Mouse (Mus musculus) heart, adult 10 weeks (tissue): ENCODE data around the gene Ttc25. TPM values are rescaled to one million over a fixed set of nuclear protein-coding genes. Genes with fewer than 3 reads are reported as not detected.

ENCODE experiments used
- polyA plus RNA-seq: library from polyadenylated mRNA; stranded (reverse); fragments of 350-450 nt; fragmentation: Illumina TruSeq; extraction: RNeasy Lipid Tissue Mini Kit (QIAGEN cat#74804); gene quantifications from one replicate; pipeline ENCODE4 v1.2.3, GENCODE M21; 2014; ENCODE audit warnings: low read depth, low replicate concordance

Ttc25 gene
- 0.29 TPM for polyA plus RNA-seq

GRCm38 (mm10) chr11:100544832-100545745 is at the start of gene Ttc25:
Gene Ttc25, plus strand, starts transcription at chr11:100545607.

GRCm38 (mm10) chr11:100527458-100528374 is 17.7 kb upstream of the Ttc25 start, which contains the start of gene Acly:
Gene Acly, minus strand, starts transcription at chr11:100528000.

DNA sequence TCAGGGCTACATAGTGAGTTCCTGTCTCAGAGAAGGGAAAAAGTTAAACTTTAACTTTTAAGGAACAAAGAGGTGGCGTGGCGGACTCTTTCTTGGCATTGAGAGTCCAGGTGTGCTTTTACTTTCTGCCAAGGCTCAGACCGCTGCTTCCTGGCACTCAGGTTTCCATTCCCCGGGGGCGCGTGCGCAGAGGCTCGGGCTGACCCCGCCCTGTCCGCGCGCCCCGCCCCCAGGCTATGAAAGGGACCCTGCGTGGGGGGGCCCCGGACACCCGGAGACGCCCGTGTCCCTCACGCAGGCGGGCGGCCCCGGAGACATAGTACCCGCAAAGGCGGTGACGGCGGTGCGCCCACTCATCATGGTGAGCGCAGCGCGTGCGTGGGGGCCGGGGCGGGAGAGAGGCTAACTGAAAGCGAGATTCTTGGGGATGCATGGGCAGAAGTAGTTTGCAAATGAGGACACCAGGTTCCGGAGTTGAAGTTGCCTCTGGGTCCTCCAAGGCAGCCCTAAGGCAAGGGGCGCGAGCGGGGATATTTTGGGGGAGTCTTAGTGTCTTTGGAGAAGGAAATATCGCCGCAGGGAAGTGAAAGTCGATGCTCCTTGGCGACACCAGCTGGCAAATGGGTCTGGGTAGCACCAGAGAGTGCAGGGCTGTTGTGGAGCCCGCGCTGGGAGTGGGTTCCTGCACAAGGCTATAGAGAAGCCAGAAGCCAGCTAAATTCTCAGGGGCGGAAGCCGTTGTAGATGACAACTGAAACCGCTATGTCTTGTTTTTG is 29.5 kb downstream of the Ttc25 start, which contains the start of gene Cnp:
TSS of gene Cnp (plus strand) at position 197 of the 776 bp plus-strand sequence.

GRCm38 (mm10) chr11:100618761-100619484 is 73.5 kb downstream of the Ttc25 start, which contains the start of gene Nkiras2:
Gene Nkiras2, plus strand, starts transcription at chr11:100619244.

GRCm38 (mm10) chr11:100619982-100620381 is 74.6 kb downstream of the Ttc25 start, which contains the start of gene Dnajc7:
Gene Dnajc7, minus strand, starts transcription at chr11:100620168.

Other genes with a start within 250 kb of the Ttc25 start
- gene Eif1, start 225.7 kb upstream of the Ttc25 start, polyA plus RNA-seq: 1,167 TPM
- gene Gast, start 211.2 kb upstream of the Ttc25 start, polyA plus RNA-seq: not detected
- gene Hap1, start 189.5 kb upstream of the Ttc25 start, polyA plus RNA-seq: 1.4 TPM
- gene Jup, start 147.8 kb upstream of the Ttc25 start, polyA plus RNA-seq: 166 TPM
- 34.0 TPM for gene P3h4, start 130.8 kb upstream of the Ttc25 start, polyA plus RNA-seq
- gene Fkbp10, start 129.9 kb upstream of the Ttc25 start, polyA plus RNA-seq: 24.7 TPM
- gene Nt5c3b, start 103.8 kb upstream of the Ttc25 start, polyA plus RNA-seq: 42.9 TPM
- 0.45 TPM for gene Klhl10, start 103.7 kb upstream of the Ttc25 start, polyA plus RNA-seq
- gene Klhl11, start 72.9 kb upstream of the Ttc25 start, polyA plus RNA-seq: 4.8 TPM
- gene Acly, start 17.6 kb upstream of the Ttc25 start, polyA plus RNA-seq: 31.9 TPM
- 9.0 TPM for gene Cnp, start 29.3 kb downstream of the Ttc25 start, polyA plus RNA-seq
- gene Nkiras2, start 73.6 kb downstream of the Ttc25 start, polyA plus RNA-seq: 51.3 TPM
- 153 TPM for gene Dnajc7, start 74.6 kb downstream of the Ttc25 start, polyA plus RNA-seq
- gene Zfp385c, start 146.8 kb downstream of the Ttc25 start, polyA plus RNA-seq: 0.21 TPM
- 2.5 TPM for gene Dhx58, start 158.7 kb downstream of the Ttc25 start, polyA plus RNA-seq
- gene Kat2a, start 166.9 kb downstream of the Ttc25 start, polyA plus RNA-seq: 16.9 TPM
- not detected for gene Hspb9, start 168.2 kb downstream of the Ttc25 start, polyA plus RNA-seq
- 55.1 TPM for gene Rab5c, start 192.6 kb downstream of the Ttc25 start, polyA plus RNA-seq
- not detected for gene Kcnh4, start 214.3 kb downstream of the Ttc25 start, polyA plus RNA-seq
- gene Hcrt, start 217.3 kb downstream of the Ttc25 start, polyA plus RNA-seq: not detected
- gene Ghdc, start 225.3 kb downstream of the Ttc25 start, polyA plus RNA-seq: 14.6 TPM